Mouse (Mus musculus) lung, embryonic 15.5 days (tissue): ENCODE measurements at regions not wholly inside any gene's neighbourhood (a gene's known extent, or its start where the extent isn't known, plus 50 kb on each side); places are given as distances from the start of the nearest gene placed in this dataset.
A peak's percentile ranks its signal among the peaks of the same experiment; 100 is the strongest.

Experiments used
- ATAC-seq: fragments of 200-750 bp; cut with Nextera tagmentation; 2 replicates; pipeline ENCODE4 v1.8.0; 2017; ENCODE audit warnings: moderate number of reproducible peaks, borderline replicate concordance; ENCODE audit not compliant: low FRiP score, low TSS enrichment; ENCODE audit errors: extremely low read depth
- H3K27ac ChIP-seq: fragments of 300-500 bp; sonication (generic); 2 replicates; pipeline ENCODE4 v1.5.1; 2015; ENCODE audit warnings: moderate library complexity, mild to moderate bottlenecking, inconsistent platforms
- H3K27me3 ChIP-seq: fragments of 300-500 bp; sonication (generic); 2 replicates; pipeline ENCODE4 v1.6.1; 2015; ENCODE audit warnings: inconsistent platforms
- H3K36me3 ChIP-seq: fragments of 300-500 bp; sonication (generic); 2 replicates; pipeline ENCODE4 v1.6.1; 2015; ENCODE audit warnings: inconsistent platforms
- H3K4me1 ChIP-seq: fragments of 300-500 bp; sonication (generic); 2 replicates; pipeline ENCODE4 v1.6.1; 2015; ENCODE audit warnings: inconsistent platforms
- H3K4me2 ChIP-seq: fragments of 300-500 bp; sonication (generic); 2 replicates; pipeline ENCODE4 v1.6.1; 2015; ENCODE audit warnings: inconsistent platforms, mild to moderate bottlenecking, moderate library complexity
- H3K4me3 ChIP-seq: fragments of 300-500 bp; sonication (generic); 2 replicates; pipeline ENCODE4 v1.5.1; 2015; ENCODE audit warnings: mild to moderate bottlenecking, inconsistent platforms
- H3K9ac ChIP-seq: fragments of 300-500 bp; sonication (generic); 2 replicates; pipeline ENCODE4 v1.6.1; 2015; ENCODE audit warnings: inconsistent platforms
- H3K9me3 ChIP-seq: fragments of 300-500 bp; sonication (generic); 2 replicates; pipeline ENCODE4 v1.6.1; 2016; ENCODE audit warnings: inconsistent platforms
- WGBS: fragments of 180-500 bp; shearing (Covaris S2); methylation state at CpG from one replicate; pipeline ENCODE4 v1.1.7; 2015; 5-methylcytosine and 5-hydroxymethylcytosine counted together

DNA sequence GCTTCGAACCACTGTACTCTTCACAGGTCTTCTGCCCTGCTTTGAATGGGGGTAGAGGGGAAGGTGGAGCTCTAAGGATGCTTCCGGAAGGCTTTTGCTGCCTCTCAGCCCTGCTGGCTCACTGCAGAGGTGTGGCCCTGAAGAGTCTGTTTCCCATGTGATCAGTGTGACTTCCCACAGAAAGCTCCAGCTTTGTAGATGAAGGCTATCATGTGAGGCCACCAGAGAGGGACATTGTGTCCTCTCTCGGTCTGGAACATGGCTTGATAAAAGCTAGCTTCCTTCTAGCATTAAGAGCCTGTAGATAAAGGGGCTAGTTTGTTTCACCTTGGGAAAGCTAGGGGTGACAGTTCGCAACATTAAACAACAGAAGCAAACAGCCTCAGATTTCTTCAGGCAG lies 127.3 kb upstream of the Teddm2 start:
- H3K4me3 ChIP-seq, result no peak overlapping the region
- ATAC-seq, result no peak
- H3K9me3 ChIP-seq, result no peaks in the 10 kb centered on the region
- no peak overlapping the region for H3K9ac ChIP-seq
- 74% methylated on average over 4 of the region's 4 CpGs for WGBS
- no peaks in the 10 kb centered on the region for H3K4me1 ChIP-seq
- H3K36me3 ChIP-seq, result no peaks in the 10 kb centered on the region
- H3K4me2 ChIP-seq, result no peak overlapping the region
- H3K27me3 ChIP-seq, result no peaks in the 10 kb centered on the region
- H3K27ac ChIP-seq, result no peak overlapping the region

DNA sequence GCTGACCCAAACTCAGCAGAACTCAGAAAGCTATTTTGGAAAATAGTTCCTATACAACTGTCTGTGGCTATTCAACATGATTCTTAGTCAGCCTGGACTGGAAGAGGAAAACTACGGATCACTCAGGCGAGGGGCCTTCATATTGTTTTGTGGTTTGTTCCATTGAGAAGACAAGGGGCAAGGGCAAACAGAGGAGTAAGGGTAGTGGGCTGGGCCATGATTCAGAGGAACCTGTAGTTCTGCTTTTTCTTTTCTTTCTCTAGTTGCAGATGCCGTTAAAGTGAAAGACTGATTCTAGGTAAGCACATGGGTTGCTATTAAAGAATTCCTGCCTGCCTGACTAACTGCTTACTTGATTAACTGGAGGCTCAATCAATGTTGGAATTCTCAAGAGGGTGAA lies 129.8 kb upstream of the Teddm2 start:
- 66% methylated on average over 3 of the region's 3 CpGs for WGBS
- Histone ChIP-seq H3K4me2 (no peak overlapping the region), H3K4me1 (peaks cover 8% of the 10 kb centered on the region; the same call in 1 of the 2 replicates), H3K9me3 (no peaks in the 10 kb centered on the region), H3K4me3 (no peak overlapping the region), H3K27ac (no peak overlapping the region), H3K9ac (no peak overlapping the region), H3K36me3 (no peaks in the 10 kb centered on the region), H3K27me3 (no peaks in the 10 kb centered on the region)
- ATAC-seq, result no peak

DNA sequence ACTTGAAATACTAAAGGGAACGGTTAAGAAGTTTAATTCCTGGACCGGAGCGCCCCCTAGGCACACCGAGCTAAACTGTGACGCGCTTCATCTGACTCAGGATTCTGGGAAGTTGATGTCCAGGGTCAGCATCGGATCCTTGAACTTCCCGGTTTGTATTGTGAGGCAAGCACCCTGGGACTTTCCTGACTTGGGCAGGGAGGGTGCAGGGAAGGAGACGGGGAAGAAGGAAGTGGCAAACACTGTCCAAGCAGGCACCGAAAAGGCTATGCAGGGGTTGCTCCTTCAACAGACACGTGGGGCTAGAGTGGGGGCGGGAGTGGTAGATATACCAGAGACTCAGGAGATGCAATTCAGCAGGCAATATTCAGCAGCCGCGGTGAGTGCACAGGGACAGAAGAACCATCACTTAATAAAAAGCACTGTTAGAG lies 132.7 kb upstream of the Teddm2 start:
- Histone ChIP-seq H3K4me1 (peaks cover 8% of the 10 kb centered on the region; the same call in 1 of the 2 replicates), H3K4me2 (peak overlapping the region; percentile 31; the same call in 1 of the 2 replicates), H3K9ac (no peak overlapping the region), H3K27me3 (no peaks in the 10 kb centered on the region), H3K9me3 (no peaks in the 10 kb centered on the region), H3K36me3 (no peaks in the 10 kb centered on the region), H3K4me3 (no peak overlapping the region), H3K27ac (no peak overlapping the region)
- WGBS, result 15% methylated on average over 14 of the region's 14 CpGs
- no peak for ATAC-seq

DNA sequence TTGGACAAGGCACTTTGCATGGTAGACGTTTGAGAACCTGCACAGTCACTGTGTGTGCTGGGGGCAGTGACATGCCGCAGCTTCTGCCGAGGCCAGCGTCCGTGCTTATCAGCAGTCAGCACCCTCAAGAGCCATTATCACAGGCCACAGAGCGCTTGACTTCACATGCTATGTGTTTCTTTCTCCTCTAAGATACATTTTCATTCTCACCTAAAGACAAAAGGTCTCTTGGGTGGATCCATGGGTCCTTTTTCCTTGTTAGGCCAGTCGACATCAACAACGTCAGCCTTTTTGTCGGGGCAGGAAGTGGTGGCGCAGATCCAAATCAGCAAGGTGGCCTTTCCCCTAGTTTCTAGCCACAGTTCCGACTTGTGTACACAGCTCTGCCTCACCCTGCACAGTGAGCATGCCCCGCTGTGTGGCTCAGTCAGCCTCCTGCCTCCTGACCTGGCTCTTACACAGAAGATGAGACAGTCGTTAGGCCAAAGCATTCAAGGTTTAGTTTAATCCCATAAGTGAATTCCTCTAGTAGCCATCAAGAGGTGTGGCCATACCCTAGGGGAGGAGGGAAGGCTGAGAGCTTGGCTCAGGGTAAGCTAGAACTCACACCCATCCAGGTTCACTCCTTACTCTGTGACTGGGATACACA lies 134.1 kb upstream of the Teddm2 start:
- H3K9ac ChIP-seq, result no peak overlapping the region
- ATAC-seq, result peak; percentile 77; the same call in 1 of the 2 replicates
- H3K9me3 ChIP-seq, result no peaks in the 10 kb centered on the region
- H3K36me3 ChIP-seq, result no peaks in the 10 kb centered on the region
- 38% methylated on average over 13 of the region's 13 CpGs for WGBS
- no peaks in the 10 kb centered on the region for H3K27me3 ChIP-seq
- H3K4me3 ChIP-seq, result no peak overlapping the region
- H3K27ac ChIP-seq, result no peak overlapping the region
- peaks cover 8% of the 10 kb centered on the region; the same call in 1 of the 2 replicates for H3K4me1 ChIP-seq
- H3K4me2 ChIP-seq, result 0 out of 2 replicates have a peak overlapping the region, but pooled peaks have one; percentile 9

DNA sequence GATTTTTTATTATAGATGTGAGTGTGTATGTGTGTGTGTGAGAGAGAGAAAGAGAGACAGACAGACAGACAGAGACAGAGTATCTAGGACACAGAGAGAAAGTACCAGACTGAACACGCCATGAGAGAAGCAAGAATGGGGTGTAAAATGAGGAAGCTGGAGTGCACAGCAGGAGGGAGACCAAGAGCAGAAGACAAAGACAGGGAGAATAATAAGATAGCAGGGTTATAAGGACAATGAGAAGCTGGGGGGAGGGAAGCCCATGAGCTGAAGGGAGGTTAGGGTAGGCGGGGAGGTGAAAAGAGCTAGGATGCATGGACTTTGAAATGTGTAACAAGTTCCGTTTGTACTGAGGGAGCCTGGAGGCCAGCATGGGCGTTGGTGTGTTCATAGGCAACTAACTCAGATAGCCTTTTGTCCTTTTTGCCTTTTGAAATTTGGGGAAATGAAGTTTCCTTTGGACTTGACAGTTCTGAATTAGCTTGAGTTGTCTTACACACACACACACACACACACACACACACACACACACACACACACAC lies 136.8 kb upstream of the Teddm2 start:
- Histone ChIP-seq H3K36me3 (no peaks in the 10 kb centered on the region), H3K4me1 (peaks cover 8% of the 10 kb centered on the region; the same call in 1 of the 2 replicates), H3K9ac (no peak overlapping the region), H3K4me3 (no peak overlapping the region), H3K9me3 (no peaks in the 10 kb centered on the region), H3K27ac (no peak overlapping the region), H3K4me2 (no peak overlapping the region), H3K27me3 (no peaks in the 10 kb centered on the region)
- ATAC-seq, result no peak
- whole genome bisulfite sequencing, result 64% methylated on average over 4 of the region's 4 CpGs

DNA sequence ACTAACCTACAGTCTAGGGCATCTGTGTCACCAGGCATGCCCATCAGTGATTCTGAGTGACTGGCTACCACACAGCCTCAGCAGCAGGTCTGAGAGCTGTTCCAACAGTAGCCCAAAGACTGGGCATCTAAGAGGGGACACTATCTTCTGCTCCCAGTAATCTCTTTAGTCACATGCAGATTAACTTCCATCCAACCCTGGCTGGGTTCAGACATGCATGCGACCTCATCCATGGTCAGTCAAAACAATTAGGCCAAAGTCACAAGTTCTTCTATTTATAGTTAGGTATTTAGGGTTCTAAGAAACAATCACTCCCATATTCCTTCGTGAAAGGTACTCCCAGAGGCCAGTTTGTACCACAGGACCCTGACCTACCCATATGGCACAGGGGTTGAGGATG lies 138.2 kb upstream of the Teddm2 start:
- Histone ChIP-seq H3K4me2 (no peak overlapping the region), H3K9ac (no peak overlapping the region), H3K27me3 (no peaks in the 10 kb centered on the region), H3K4me1 (peaks cover 8% of the 10 kb centered on the region; the same call in 1 of the 2 replicates), H3K4me3 (no peak overlapping the region), H3K36me3 (no peaks in the 10 kb centered on the region), H3K27ac (no peak overlapping the region), H3K9me3 (no peaks in the 10 kb centered on the region)
- no peak for ATAC-seq
- 77% methylated on average over 2 of the region's 2 CpGs for WGBS

DNA sequence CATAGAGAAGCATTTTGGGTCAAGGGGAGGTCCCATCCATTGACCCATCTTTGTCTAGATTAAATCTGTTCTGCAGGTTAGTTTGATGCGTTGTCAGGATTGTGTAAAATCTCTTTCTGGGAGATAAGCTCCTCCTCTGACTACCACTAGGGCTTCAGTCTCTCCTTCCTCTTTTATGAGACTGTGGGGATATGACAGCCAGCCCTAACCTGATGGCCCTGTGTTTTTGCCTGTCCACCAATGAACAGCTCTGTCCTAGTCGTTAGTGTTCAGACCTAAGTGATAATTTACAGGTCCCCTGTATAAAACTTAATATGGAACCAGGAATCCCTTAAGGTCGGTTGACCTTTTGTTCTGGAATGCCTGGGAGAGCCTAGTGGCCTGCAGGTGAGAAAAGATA lies 140.9 kb upstream of the Teddm2 start:
- H3K36me3 ChIP-seq, result no peaks in the 10 kb centered on the region
- H3K9me3 ChIP-seq, result no peaks in the 10 kb centered on the region
- ATAC-seq, result no peak
- no peaks in the 10 kb centered on the region for H3K27me3 ChIP-seq
- no peak overlapping the region for H3K9ac ChIP-seq
- no peak overlapping the region for H3K4me2 ChIP-seq
- WGBS, result 64% methylated on average over 3 of the region's 3 CpGs
- no peak overlapping the region for H3K27ac ChIP-seq
- no peak overlapping the region for H3K4me3 ChIP-seq
- H3K4me1 ChIP-seq, result no peaks in the 10 kb centered on the region

DNA sequence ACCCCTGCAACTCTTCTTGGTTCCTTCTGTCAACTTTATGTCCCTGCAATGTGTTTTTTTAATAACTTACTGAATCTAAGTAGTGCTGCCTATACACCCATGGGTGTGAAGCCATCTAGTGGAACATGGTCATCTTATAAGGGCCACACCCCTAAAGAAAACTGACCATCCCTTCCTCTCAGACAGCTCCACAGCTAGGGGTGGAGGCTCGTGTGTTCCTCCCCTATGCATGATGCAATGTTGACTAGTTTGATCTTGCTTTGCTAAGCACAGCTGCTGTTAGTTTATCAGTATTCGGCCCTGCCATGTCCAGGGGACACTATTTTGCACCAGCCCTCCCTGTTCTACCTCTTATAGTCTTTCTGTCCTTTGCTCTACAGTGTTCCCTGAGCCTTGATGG lies 142.9 kb upstream of the Teddm2 start:
- no peaks in the 10 kb centered on the region for H3K36me3 ChIP-seq
- ATAC-seq, result no peak
- no peak overlapping the region for H3K4me3 ChIP-seq
- no peak overlapping the region for H3K9ac ChIP-seq
- H3K4me1 ChIP-seq, result no peaks in the 10 kb centered on the region
- H3K27ac ChIP-seq, result no peak overlapping the region
- no peaks in the 10 kb centered on the region for H3K9me3 ChIP-seq
- H3K4me2 ChIP-seq, result no peak overlapping the region
- H3K27me3 ChIP-seq, result no peaks in the 10 kb centered on the region
- 51% methylated on average over 2 of the region's 2 CpGs for WGBS

DNA sequence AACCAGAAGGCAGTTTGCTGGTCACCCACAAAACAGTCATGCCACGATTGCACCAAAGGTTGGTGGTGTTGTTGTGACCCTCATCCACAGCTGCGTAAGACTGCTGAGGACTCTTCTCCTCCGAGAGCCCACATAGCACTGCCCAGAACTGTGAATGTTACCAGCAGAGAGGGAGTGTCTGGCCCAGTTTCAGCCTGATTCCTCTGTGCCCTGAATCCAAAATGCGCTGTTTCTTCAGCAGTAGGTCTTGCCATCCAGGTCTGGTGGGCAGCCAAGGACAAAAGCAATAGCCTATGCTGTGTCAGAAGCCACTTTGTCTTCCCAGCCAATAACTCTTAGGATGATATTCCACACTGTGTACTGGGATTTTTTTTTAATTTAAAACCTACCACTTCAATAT lies 144.7 kb upstream of the Teddm2 start:
- Histone ChIP-seq H3K27me3 (no peaks in the 10 kb centered on the region), H3K4me1 (no peaks in the 10 kb centered on the region), H3K36me3 (no peaks in the 10 kb centered on the region), H3K4me3 (no peak overlapping the region), H3K4me2 (no peak overlapping the region), H3K9ac (no peak overlapping the region), H3K27ac (no peak overlapping the region), H3K9me3 (no peaks in the 10 kb centered on the region)
- no peak for ATAC-seq
- 79% methylated on average over 4 of the region's 4 CpGs for WGBS

DNA sequence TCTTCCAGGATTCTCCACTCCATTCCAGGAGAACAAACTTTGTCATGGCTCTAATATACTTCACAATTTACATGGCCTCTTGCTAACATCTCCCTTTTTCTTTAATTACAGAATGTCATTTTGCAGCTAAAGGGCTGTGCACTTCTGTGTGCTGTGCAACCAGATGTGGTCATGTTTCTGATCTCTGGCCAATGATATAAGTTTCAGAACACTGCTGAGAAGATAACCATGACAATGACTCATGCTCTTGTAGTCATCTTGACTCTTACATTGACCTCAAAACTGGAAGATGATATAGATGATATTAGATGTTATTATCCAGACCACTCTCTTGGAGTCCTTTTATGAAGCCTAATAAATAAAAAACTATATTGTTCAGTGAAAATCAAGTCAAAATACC lies 145.9 kb upstream of the Teddm2 start:
- no peak for ATAC-seq
- H3K27ac ChIP-seq, result no peak overlapping the region
- no peak overlapping the region for H3K9ac ChIP-seq

DNA sequence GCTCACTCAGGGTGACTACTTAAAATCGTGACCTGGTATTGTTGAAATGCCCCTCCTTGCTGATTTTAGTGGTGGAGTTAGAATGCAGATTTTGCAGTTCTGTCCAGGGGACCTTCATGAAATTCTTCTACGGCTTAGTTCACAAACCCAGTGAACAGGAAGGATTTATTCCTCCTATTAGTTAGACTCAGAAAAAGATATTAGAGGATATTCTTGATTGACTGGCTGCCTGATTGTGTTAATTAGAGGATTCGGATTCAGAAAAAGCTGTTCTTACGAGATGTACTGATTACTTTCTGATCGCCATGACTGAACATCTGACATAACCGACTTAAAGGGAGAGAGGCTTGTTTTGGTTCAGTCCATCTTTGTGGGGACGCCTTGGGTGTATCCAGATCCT lies 147.3 kb upstream of the Zfp648 start:
- 83% methylated on average over 7 of the region's 7 CpGs for WGBS
- Histone ChIP-seq H3K9me3 (no peaks in the 10 kb centered on the region), H3K9ac (no peak overlapping the region), H3K36me3 (no peaks in the 10 kb centered on the region), H3K27ac (no peak overlapping the region), H3K27me3 (no peaks in the 10 kb centered on the region), H3K4me3 (no peak overlapping the region), H3K4me2 (no peak overlapping the region), H3K4me1 (no peaks in the 10 kb centered on the region)
- no peak for ATAC-seq

More for the DNA sequence above, 145.9 kb upstream of the Teddm2 start:
- H3K36me3 ChIP-seq, result no peaks in the 10 kb centered on the region
- no peak overlapping the region for H3K4me3 ChIP-seq
- H3K27me3 ChIP-seq, result no peaks in the 10 kb centered on the region
- no peak overlapping the region for H3K4me2 ChIP-seq
- no peaks in the 10 kb centered on the region for H3K4me1 ChIP-seq
- no peaks in the 10 kb centered on the region for H3K9me3 ChIP-seq

DNA sequence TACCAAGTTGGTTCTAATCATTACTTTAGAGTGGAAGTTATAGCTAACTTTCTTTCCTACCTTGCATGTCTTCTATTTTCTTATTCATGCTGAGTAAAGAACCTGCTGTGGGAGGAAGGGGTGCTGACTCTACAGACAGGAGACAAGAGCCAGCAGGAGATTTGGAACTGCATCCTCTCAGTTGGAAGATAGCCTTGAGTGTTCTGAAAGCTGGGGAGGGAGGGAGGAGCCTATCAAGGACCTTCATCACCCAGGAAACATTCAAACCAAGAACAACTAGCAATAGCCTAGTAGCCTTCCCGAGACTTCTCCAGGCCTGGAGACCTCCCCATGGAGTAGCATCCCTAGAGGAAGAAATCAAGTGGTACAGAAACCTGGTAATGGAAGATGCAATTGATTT lies 146.1 kb upstream of the Zfp648 start:
- no peaks in the 10 kb centered on the region for H3K4me1 ChIP-seq
- H3K4me3 ChIP-seq, result no peak overlapping the region
- H3K9ac ChIP-seq, result no peak overlapping the region
- H3K4me2 ChIP-seq, result no peak overlapping the region
- 73% methylated on average over 1 of the region's 1 CpGs for WGBS
- H3K27ac ChIP-seq, result no peak overlapping the region
- H3K36me3 ChIP-seq, result no peaks in the 10 kb centered on the region
- no peak for ATAC-seq
- H3K27me3 ChIP-seq, result no peaks in the 10 kb centered on the region
- no peaks in the 10 kb centered on the region for H3K9me3 ChIP-seq
